Mouse (Mus musculus) heart, embryonic 14.5 days (tissue): ENCODE measurements at regions not wholly inside any gene's neighbourhood (a gene's known extent, or its start where the extent isn't known, plus 50 kb on each side); places are given as distances from the start of the nearest gene placed in this dataset.

Source experiments
- ATAC-seq: fragments of 200-750 bp; cut with Nextera tagmentation; 2 replicates; pipeline ENCODE4 v1.8.0; 2017; ENCODE audit warnings: low read depth, moderate TSS enrichment; ENCODE audit not compliant: insufficient number of reproducible peaks, insufficient read depth, low FRiP score
- H3K27ac ChIP-seq, 2 experiments: fragments of 200-500 bp in 1 of 2; fragments of 300-500 bp in 1 of 2; sonication (generic) in 1 of 2; replicated peaks in 1 of 2; 2 replicates each; pipeline ENCODE4 v1.5.1; 2012 to 2014; ENCODE audit warnings: low read depth in 2 of 2, low read length in 2 of 2, control low read depth in 1 of 2, mild to moderate bottlenecking in 1 of 2, mixed read lengths in 1 of 2; ENCODE audit not compliant: control insufficient read depth in 1 of 2, insufficient read depth in 1 of 2
- H3K27me3 ChIP-seq: fragments of 300-500 bp; sonication (generic); 2 replicates; pipeline ENCODE4 v1.6.1; 2014; ENCODE audit warnings: mild to moderate bottlenecking, low read length, control low read depth; ENCODE audit not compliant: control insufficient read depth, insufficient read depth
- H3K36me3 ChIP-seq: fragments of 300-500 bp; sonication (generic); 2 replicates; pipeline ENCODE4 v1.6.1; 2014; ENCODE audit warnings: mild to moderate bottlenecking, control low read depth, low read length, mixed read lengths; ENCODE audit not compliant: control insufficient read depth, insufficient read depth
- H3K4me1 ChIP-seq, 2 experiments: fragments of 200-500 bp in 1 of 2; fragments of 300-500 bp in 1 of 2; sonication (generic) in 1 of 2; 2 replicates each; pipeline ENCODE4 v1.6.1; 2012 to 2014; ENCODE audit warnings: low read length in 2 of 2, control low read depth in 1 of 2, mixed read lengths in 1 of 2; ENCODE audit not compliant: control insufficient read depth in 2 of 2, insufficient read depth in 2 of 2
- H3K4me2 ChIP-seq: fragments of 300-500 bp; sonication (generic); 2 replicates; pipeline ENCODE4 v1.6.1; 2014; ENCODE audit warnings: mild to moderate bottlenecking, low read length
- H3K4me3 ChIP-seq, 2 experiments: fragments of 200-500 bp in 1 of 2; fragments of 300-500 bp in 1 of 2; sonication (generic) in 1 of 2; 2 replicates each; pipeline ENCODE4 v1.5.1; 2012 to 2014; ENCODE audit warnings: low read length in 2 of 2, mild to moderate bottlenecking in 2 of 2, control low read depth in 1 of 2, low read depth in 1 of 2, moderate library complexity in 1 of 2; ENCODE audit not compliant: control insufficient read depth in 1 of 2, insufficient read depth in 1 of 2
- H3K9ac ChIP-seq: fragments of 300-500 bp; sonication (generic); 2 replicates; pipeline ENCODE4 v1.6.1; 2014; ENCODE audit warnings: mild to moderate bottlenecking, low read length
- H3K9me3 ChIP-seq: fragments of 300-500 bp; sonication (generic); 2 replicates; pipeline ENCODE4 v1.6.1; 2016; ENCODE audit warnings: low read length, control low read depth; ENCODE audit not compliant: control insufficient read depth
- WGBS: fragments of 180-500 bp; shearing (Covaris S2); extraction: QIAGEN DNeasy Blood & Tissue Kit; methylation state at CpG from one replicate; pipeline ENCODE4 v1.1.7; 2014; 5-methylcytosine and 5-hydroxymethylcytosine counted together

GRCm38 (mm10) chr13:106738011-106738410 is 198.7 kb downstream of the Ipo11 start:
- no peaks in the 10 kb centered on the region for H3K27me3 ChIP-seq
- H3K4me2 ChIP-seq: no peak overlapping the region
- no peaks in the 10 kb centered on the region for H3K36me3 ChIP-seq
- H3K27ac ChIP-seq: no peak overlapping the region
- no peak overlapping the region for H3K4me3 ChIP-seq
- 0 out of 2 replicates have a peak, but pooled peaks cover 4% of the 10 kb centered on the region for H3K9me3 ChIP-seq
- no peaks in the 10 kb centered on the region for H3K4me1 ChIP-seq
- ATAC-seq: no peak
- no peak overlapping the region for H3K9ac ChIP-seq
- WGBS: 71% methylated on average over 5 of the region's 5 CpGs

- Histone ChIP-seq H3K9me3 (no peaks in the 10 kb centered on the region), H3K27ac (no peak overlapping the region), H3K4me1 (no peaks in the 10 kb centered on the region), H3K27me3 (no peaks in the 10 kb centered on the region), H3K4me2 (no peak overlapping the region), H3K4me3 (no peak overlapping the region), H3K9ac (no peak overlapping the region), H3K36me3 (no peaks in the 10 kb centered on the region)
- no peak for ATAC-seq
- 47% methylated on average over 2 of the region's 2 CpGs for WGBS
These were observed 202.4 kb downstream of the Ipo11 start for GRCm38 (mm10) chr13:106734323-106734722.

- H3K9ac ChIP-seq: no peak overlapping the region
- 82% methylated on average over 1 of the region's 1 CpGs for WGBS
These were observed 203.9 kb downstream of the Ipo11 start for GRCm38 (mm10) chr13:106732906-106733305.

GRCm38 (mm10) chr13:106723315-106723714 is 213.4 kb downstream of the Ipo11 start:
- H3K27ac ChIP-seq: no peak overlapping the region
- no peak overlapping the region for H3K4me2 ChIP-seq
- H3K9me3 ChIP-seq: no peaks in the 10 kb centered on the region
- no peaks in the 10 kb centered on the region for H3K4me1 ChIP-seq
- ATAC-seq: no peak
- no peaks in the 10 kb centered on the region for H3K27me3 ChIP-seq
- H3K9ac ChIP-seq: no peak overlapping the region
- 58% methylated on average over 1 of the region's 1 CpGs for WGBS
- H3K4me3 ChIP-seq: no peak overlapping the region
- no peaks in the 10 kb centered on the region for H3K36me3 ChIP-seq

More at GRCm38 (mm10) chr13:106732906-106733305, 203.9 kb downstream of the Ipo11 start:
- Histone ChIP-seq H3K4me1 (no peaks in the 10 kb centered on the region), H3K27me3 (no peaks in the 10 kb centered on the region), H3K4me3 (no peak overlapping the region), H3K9me3 (no peaks in the 10 kb centered on the region), H3K4me2 (no peak overlapping the region), H3K36me3 (no peaks in the 10 kb centered on the region), H3K27ac (no peak overlapping the region)
- ATAC-seq: no peak

- 89% methylated on average over 1 of the region's 1 CpGs for WGBS
These were observed 215.6 kb downstream of the Ipo11 start for GRCm38 (mm10) chr13:106721167-106721566.

GRCm38 (mm10) chr13:106715771-106716170 is 221.0 kb downstream of the Ipo11 start:
- H3K9ac ChIP-seq: no peak overlapping the region
- H3K9me3 ChIP-seq: no peaks in the 10 kb centered on the region
- 48% methylated on average over 2 of the region's 2 CpGs for WGBS
- no peaks in the 10 kb centered on the region for H3K27me3 ChIP-seq
- H3K36me3 ChIP-seq: no peaks in the 10 kb centered on the region
- no peak; the same call in 1 of the 2 replicates for ATAC-seq
- no peak overlapping the region for H3K4me3 ChIP-seq
- H3K4me2 ChIP-seq: no peak overlapping the region
- no peak overlapping the region for H3K27ac ChIP-seq
- no peaks in the 10 kb centered on the region for H3K4me1 ChIP-seq

More at GRCm38 (mm10) chr13:106721167-106721566, 215.6 kb downstream of the Ipo11 start:
- H3K36me3 ChIP-seq: no peaks in the 10 kb centered on the region
- no peak overlapping the region for H3K4me2 ChIP-seq
- H3K9me3 ChIP-seq: no peaks in the 10 kb centered on the region
- no peaks in the 10 kb centered on the region for H3K4me1 ChIP-seq
- no peak overlapping the region for H3K27ac ChIP-seq
- no peak for ATAC-seq
- H3K27me3 ChIP-seq: no peaks in the 10 kb centered on the region
- no peak overlapping the region for H3K4me3 ChIP-seq
- no peak overlapping the region for H3K9ac ChIP-seq

GRCm38 (mm10) chr13:106715234-106715633 is 221.5 kb downstream of the Ipo11 start:
- ATAC-seq: no peak
- Histone ChIP-seq H3K27me3 (no peaks in the 10 kb centered on the region), H3K4me2 (no peak overlapping the region), H3K9ac (no peak overlapping the region), H3K4me3 (no peak overlapping the region), H3K9me3 (no peaks in the 10 kb centered on the region), H3K36me3 (no peaks in the 10 kb centered on the region), H3K4me1 (no peaks in the 10 kb centered on the region), H3K27ac (no peak overlapping the region)
- 65% methylated on average over 8 of the region's 8 CpGs for WGBS

GRCm38 (mm10) chr13:106710580-106710979 is 226.2 kb downstream of the Ipo11 start:
- WGBS: 69% methylated on average over 3 of the region's 3 CpGs
- Histone ChIP-seq H3K9ac (no peak overlapping the region), H3K27ac (no peak overlapping the region), H3K27me3 (no peaks in the 10 kb centered on the region), H3K4me3 (no peak overlapping the region), H3K4me2 (no peak overlapping the region), H3K36me3 (no peaks in the 10 kb centered on the region), H3K4me1 (no peaks in the 10 kb centered on the region), H3K9me3 (no peaks in the 10 kb centered on the region)
- no peak for ATAC-seq
